Mouse (Mus musculus): ENCODE measurements around the gene Usp19. TPM values are rescaled to one million over a fixed set of nuclear protein-coding genes. Genes with fewer than 3 reads are reported as not detected.

The Usp19 gene
- total and polyA plus RNA-seq, 2 experiments = 24.3 to 80.5 TPM

- H3K79me2 ChIP-seq (ENCODE audit: control insufficient read depth, insufficient read depth, low read length) = peaks cover 6% of the 10 kb centered on the region; the same call in 1 of the 2 replicates
- H3K27ac ChIP-seq (replicated peaks; ENCODE audit: insufficient read depth, low read depth, low read length) = peak within 1 kb of the TSS; percentile 52
- WGBS = under 1% methylated on average over 37 of the region's 37 CpGs
- peak within 1 kb of the TSS; percentile 64 for H3K4me3 ChIP-seq (ENCODE audit: insufficient read depth, low read depth, low read length)
- peak; percentile 45; the same call in 1 of the 2 replicates for TF ChIP-seq POLR2A (IDR thresholded peaks at IDR 0.05; ENCODE audit: extremely low read depth, insufficient read depth, low read length)
- TF ChIP-seq CTCF (IDR thresholded peaks at IDR 0.05; ENCODE audit: low read depth, low read length) = no peak
- H3K4me1 ChIP-seq (ENCODE audit: control insufficient read depth, insufficient read depth, low read length) = peaks cover 6% of the 10 kb centered on the region
- no peaks in the 10 kb centered on the region for H3K27me3 ChIP-seq (ENCODE audit: control insufficient read depth, insufficient read depth, low read length)
- peak; percentile 94 for DNase-seq (ENCODE audit: extremely low read depth, low read depth, low spot score)
- peaks cover 22% of the 10 kb centered on the region for H3K36me3 ChIP-seq (ENCODE audit: control insufficient read depth, insufficient read depth, low read length)
- H3K9ac ChIP-seq (ENCODE audit: low read depth, low read length) = peak within 1 kb of the TSS; percentile 75
Observed at GRCm38 (mm10) chr9:108507619-108508434, 17.4 kb downstream of the Usp19 start, which contains the start of gene Qars. Gene Qars (plus strand): TSS chr9:108507706.

DNA sequence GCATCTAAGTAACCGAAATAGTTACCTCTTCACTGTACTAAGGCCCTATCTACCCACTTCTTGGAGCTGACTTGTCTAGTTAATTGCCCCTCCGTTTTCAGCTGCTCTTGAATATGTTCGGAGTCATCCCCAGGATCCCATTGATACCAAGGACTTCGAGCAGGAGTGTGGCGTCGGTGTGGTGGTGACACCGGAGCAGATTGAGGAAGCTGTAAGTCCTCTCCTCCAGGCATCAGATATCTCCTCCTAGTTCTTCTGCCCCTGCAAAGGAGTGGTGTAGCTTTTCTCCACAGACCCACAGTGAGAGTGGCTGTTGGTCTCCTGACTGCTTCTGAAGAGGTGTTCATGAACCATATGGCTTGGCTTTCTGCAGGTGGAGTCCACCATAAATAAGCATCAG is 18.4 kb downstream of the Usp19 start:
- Histone ChIP-seq H3K27me3 (ENCODE audit: control insufficient read depth, insufficient read depth, low read length) (no peaks in the 10 kb centered on the region), H3K79me2 (ENCODE audit: control insufficient read depth, insufficient read depth, low read length) (peaks cover 6% of the 10 kb centered on the region; the same call in 1 of the 2 replicates), H3K27ac (replicated peaks; ENCODE audit: insufficient read depth, low read depth, low read length) (no peak overlapping the region), H3K4me1 (ENCODE audit: control insufficient read depth, insufficient read depth, low read length) (peaks cover 6% of the 10 kb centered on the region), H3K9ac (ENCODE audit: low read depth, low read length) (no peak overlapping the region; the same call in 1 of the 2 replicates), H3K4me3 (ENCODE audit: insufficient read depth, low read depth, low read length) (no peak overlapping the region; the same call in 1 of the 2 replicates), H3K36me3 (ENCODE audit: control insufficient read depth, insufficient read depth, low read length) (peaks cover 25% of the 10 kb centered on the region)
- TF ChIP-seq CTCF (IDR thresholded peaks at IDR 0.05; ENCODE audit: low read depth, low read length) (no peak), POLR2A (IDR thresholded peaks at IDR 0.05; ENCODE audit: extremely low read depth, insufficient read depth, low read length) (no peak)
- no peak for DNase-seq (ENCODE audit: extremely low read depth, low read depth, low spot score)
- 84% methylated on average over 7 of the region's 7 CpGs for WGBS

- Histone ChIP-seq H3K4me1 (ENCODE audit: control insufficient read depth, insufficient read depth, low read length) (peaks cover 4% of the 10 kb centered on the region; the same call in 1 of the 2 replicates), H3K36me3 (ENCODE audit: control insufficient read depth, insufficient read depth, low read length) (peaks cover 22% of the 10 kb centered on the region)
Observed at GRCm38 (mm10) chr9:108516380-108517251, 26.2 kb downstream of the Usp19 start, which contains the start of gene Qrich1. Gene Qrich1 (plus strand): TSS chr9:108516806.

GRCm38 (mm10) chr9:108517253-108517930 is 27.0 kb downstream of the Usp19 start:
- H3K4me1 ChIP-seq (ENCODE audit: control insufficient read depth, insufficient read depth, low read length) = peaks cover 4% of the 10 kb centered on the region; the same call in 1 of the 2 replicates
- H3K27me3 ChIP-seq (ENCODE audit: control insufficient read depth, insufficient read depth, low read length) = no peaks in the 10 kb centered on the region
- under 1% methylated on average over 77 of the region's 95 CpGs for WGBS
- H3K27ac ChIP-seq (replicated peaks; ENCODE audit: insufficient read depth, low read depth, low read length) = peak overlapping the region; percentile 87
- peak overlapping the region; percentile 81 for H3K4me3 ChIP-seq (ENCODE audit: insufficient read depth, low read depth, low read length)
- H3K36me3 ChIP-seq (ENCODE audit: control insufficient read depth, insufficient read depth, low read length) = peaks cover 15% of the 10 kb centered on the region
- H3K79me2 ChIP-seq (ENCODE audit: control insufficient read depth, insufficient read depth, low read length) = peaks cover 13% of the 10 kb centered on the region; the same call in 1 of the 2 replicates
- DNase-seq (ENCODE audit: extremely low read depth, low read depth, low spot score) = peak; percentile 54
- TF ChIP-seq POLR2A (IDR thresholded peaks at IDR 0.05; ENCODE audit: extremely low read depth, insufficient read depth, low read length) = 0 out of 2 replicates have a peak, but pooled peaks have one; percentile 8
- no peak for TF ChIP-seq CTCF (IDR thresholded peaks at IDR 0.05; ENCODE audit: low read depth, low read length)
- H3K9ac ChIP-seq (ENCODE audit: low read depth, low read length) = peak overlapping the region; percentile 94

More at GRCm38 (mm10) chr9:108516380-108517251, 26.2 kb downstream of the Usp19 start, which contains the start of gene Qrich1:
- Histone ChIP-seq H3K79me2 (ENCODE audit: control insufficient read depth, insufficient read depth, low read length) (peaks cover 10% of the 10 kb centered on the region; the same call in 1 of the 2 replicates), H3K27me3 (ENCODE audit: control insufficient read depth, insufficient read depth, low read length) (no peaks in the 10 kb centered on the region), H3K27ac (replicated peaks; ENCODE audit: insufficient read depth, low read depth, low read length) (peak within 1 kb of the TSS; percentile 87), H3K9ac (ENCODE audit: low read depth, low read length) (peak within 1 kb of the TSS; percentile 94), H3K4me3 (ENCODE audit: insufficient read depth, low read depth, low read length) (peak within 1 kb of the TSS; percentile 81)
- DNase-seq (ENCODE audit: extremely low read depth, low read depth, low spot score) = peak; percentile 87
- 2% methylated on average over 55 of the region's 55 CpGs for WGBS
- TF ChIP-seq POLR2A (IDR thresholded peaks at IDR 0.05; ENCODE audit: extremely low read depth, insufficient read depth, low read length) (peak; percentile 69; the same call in 1 of the 2 replicates), CTCF (IDR thresholded peaks at IDR 0.05; ENCODE audit: low read depth, low read length) (no peak)

GRCm38 (mm10) chr9:108517931-108518332 is 27.5 kb downstream of the Usp19 start:
- Histone ChIP-seq H3K4me3 (ENCODE audit: insufficient read depth, low read depth, low read length) (peak overlapping the region; percentile 81), H3K36me3 (ENCODE audit: control insufficient read depth, insufficient read depth, low read length) (peaks cover 15% of the 10 kb centered on the region), H3K27ac (replicated peaks; ENCODE audit: insufficient read depth, low read depth, low read length) (peak overlapping the region; percentile 80), H3K9ac (ENCODE audit: low read depth, low read length) (peak overlapping the region; percentile 94), H3K79me2 (ENCODE audit: control insufficient read depth, insufficient read depth, low read length) (peaks cover 13% of the 10 kb centered on the region; the same call in 1 of the 2 replicates), H3K4me1 (ENCODE audit: control insufficient read depth, insufficient read depth, low read length) (peaks cover 4% of the 10 kb centered on the region; the same call in 1 of the 2 replicates), H3K27me3 (ENCODE audit: control insufficient read depth, insufficient read depth, low read length) (no peaks in the 10 kb centered on the region)
- WGBS = under 1% methylated on average over 13 of the region's 13 CpGs
- peak; percentile 57 for DNase-seq (ENCODE audit: extremely low read depth, low read depth, low spot score)
- no peak for TF ChIP-seq CTCF (IDR thresholded peaks at IDR 0.05; ENCODE audit: low read depth, low read length)
- TF ChIP-seq POLR2A (IDR thresholded peaks at IDR 0.05; ENCODE audit: extremely low read depth, insufficient read depth, low read length) = no peak

All from liver, adult 2 months (tissue).